Mouse (Mus musculus) megakaryocyte, embryonic 14.5 days (primary cell): ENCODE results near the gene Sik3. TPM values are rescaled to one million over a fixed set of nuclear protein-coding genes. Genes with fewer than 3 reads are reported as not detected.

Experiments used
- H3K27me3 ChIP-seq: replicated peaks from 2 replicates; pipeline ENCODE3; 2012; ENCODE audit warnings: inconsistent platforms
- H3K36me3 ChIP-seq: replicated peaks from 2 replicates; pipeline ENCODE3; 2012; ENCODE audit warnings: low read length, inconsistent platforms, mixed read lengths
- H3K4me1 ChIP-seq: 2 replicates; pipeline ENCODE4 v1.6.1; 2012; ENCODE audit warnings: inconsistent platforms
- H3K4me3 ChIP-seq: replicated peaks from 2 replicates; pipeline ENCODE3; 2012; ENCODE audit warnings: moderate library complexity, mild to moderate bottlenecking, inconsistent platforms
- H3K9me3 ChIP-seq: 2 replicates; pipeline ENCODE4 v1.6.1; 2012; ENCODE audit warnings: inconsistent platforms
- FLI1 ChIP-seq: IDR thresholded peaks from 2 replicates; pipeline ENCODE4 v1.6.1; 2012; ENCODE audit warnings: low read length, inconsistent platforms, mixed read lengths
- GATA1 ChIP-seq: IDR thresholded peaks from 3 replicates; pipeline ENCODE4 v1.6.1; 2012; ENCODE audit warnings: mixed read lengths, low read length, inconsistent platforms, borderline replicate concordance
- polyA plus RNA-seq: library from polyadenylated mRNA; stranded (reverse); fragments of >175 nt; gene quantifications from 2 replicates; pipeline ENCODE4 v1.2.3, GENCODE M21; 2012; ENCODE audit warnings: low replicate concordance; ENCODE audit not compliant: insufficient read depth

Gene Sik3
- polyA plus RNA-seq, 1 experiment: 17.3 TPM

DNA sequence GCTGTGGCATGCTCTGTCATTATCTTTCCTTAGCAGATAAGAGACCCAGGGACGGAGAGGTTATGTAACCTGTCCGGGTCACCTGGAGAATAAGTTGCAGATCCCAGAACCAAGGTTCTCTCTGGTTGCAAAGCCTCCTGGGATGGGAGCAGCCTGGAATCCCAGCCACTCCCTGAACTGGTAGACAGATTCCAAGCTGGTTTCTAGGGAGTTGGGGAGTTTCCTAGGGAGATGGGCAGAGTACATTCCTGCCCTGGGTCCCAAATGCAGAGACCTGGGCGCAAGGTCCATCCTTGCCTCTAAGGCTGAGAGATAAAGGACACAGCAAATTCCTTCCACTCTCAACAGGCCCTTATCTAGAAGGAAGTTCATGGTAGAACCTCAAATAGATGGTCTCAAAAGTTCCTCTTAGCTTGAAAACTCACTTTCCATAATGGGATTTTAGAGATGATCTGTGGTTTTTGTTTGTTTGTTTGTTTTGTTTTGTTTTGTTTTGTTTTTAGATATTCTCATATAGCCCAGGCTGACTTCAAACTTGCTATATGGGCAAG lies 214.5 kb downstream of the Sik3 start:
- H3K36me3 ChIP-seq: peaks cover 35% of the 10 kb centered on the region
- H3K27me3 ChIP-seq: peaks cover 36% of the 10 kb centered on the region
- peaks cover 64% of the 10 kb centered on the region for H3K4me1 ChIP-seq
- H3K9me3 ChIP-seq: no peaks in the 10 kb centered on the region
- H3K4me3 ChIP-seq: no peak overlapping the region
- no peak for TF ChIP-seq GATA1
- no peak for TF ChIP-seq FLI1

GRCm38 (mm10) chr9:46228491-46228890 lies 215.9 kb downstream of the Sik3 start, which contains the start of gene Apoa1:
Apoa1 (plus strand) TSS chr9:46228580.
- TF ChIP-seq GATA1 (no peak), FLI1 (no peak)
- H3K9me3 ChIP-seq: no peaks in the 10 kb centered on the region
- no peak within 1 kb of the TSS for H3K4me3 ChIP-seq
- H3K27me3 ChIP-seq: peaks cover 48% of the 10 kb centered on the region
- H3K36me3 ChIP-seq: peaks cover 21% of the 10 kb centered on the region
- peaks cover 68% of the 10 kb centered on the region for H3K4me1 ChIP-seq

- Histone ChIP-seq H3K9me3 (no peaks in the 10 kb centered on the region), H3K4me3 (peak overlapping the region; percentile 90), H3K27me3 (peaks cover 60% of the 10 kb centered on the region), H3K4me1 (peaks cover 61% of the 10 kb centered on the region), H3K36me3 (peaks cover 8% of the 10 kb centered on the region)
- TF ChIP-seq GATA1: no peak
- no peak for TF ChIP-seq FLI1
Observed at GRCm38 (mm10) chr9:46229573-46230449, 217.2 kb downstream of the Sik3 start.

- Histone ChIP-seq H3K4me1 (peaks cover 54% of the 10 kb centered on the region), H3K4me3 (peak overlapping the region; percentile 90)
Observed at GRCm38 (mm10) chr9:46230450-46230975, 217.9 kb downstream of the Sik3 start.

DNA sequence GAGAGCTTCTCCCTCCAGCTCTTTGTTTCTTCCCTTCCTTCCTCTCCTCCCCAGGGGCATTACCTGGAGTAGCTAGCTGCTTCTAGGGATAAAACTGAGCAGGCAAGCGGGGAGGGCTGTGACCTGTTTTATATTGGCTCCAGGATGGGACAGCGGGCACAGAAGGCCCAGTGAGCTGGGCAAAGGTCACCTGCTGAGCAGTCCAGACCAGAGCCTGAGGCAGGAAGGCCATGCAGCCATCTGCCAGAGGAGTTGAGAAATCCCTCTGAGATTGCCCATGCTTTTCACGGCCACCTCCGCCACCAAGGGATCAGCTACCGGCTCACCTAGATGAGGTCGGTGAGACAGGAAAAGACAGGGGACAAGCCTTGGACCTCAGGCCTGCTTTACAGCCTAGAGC lies 222.6 kb downstream of the Sik3 start:
- Histone ChIP-seq H3K9me3 (no peaks in the 10 kb centered on the region), H3K4me1 (peaks cover 16% of the 10 kb centered on the region), H3K4me3 (no peak overlapping the region)

More at GRCm38 (mm10) chr9:46230450-46230975, 217.9 kb downstream of the Sik3 start:
- Histone ChIP-seq H3K27me3 (peaks cover 67% of the 10 kb centered on the region), H3K36me3 (peaks cover under 1% of the 10 kb centered on the region), H3K9me3 (no peaks in the 10 kb centered on the region)
- TF ChIP-seq FLI1: no peak
- TF ChIP-seq GATA1: no peak

DNA sequence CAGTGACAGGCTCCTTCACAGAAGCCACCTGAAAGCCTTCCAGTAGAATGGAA lies 222.8 kb downstream of the Sik3 start, which contains the start of gene Apoc3:
Gene Apoc3 (minus strand): TSS at position 41 of the 53 bp plus-strand sequence.
- no peak within 1 kb of the TSS for H3K4me3 ChIP-seq
- no peaks in the 10 kb centered on the region for H3K9me3 ChIP-seq
- peaks cover 84% of the 10 kb centered on the region for H3K27me3 ChIP-seq
- H3K4me1 ChIP-seq: peaks cover 16% of the 10 kb centered on the region
- H3K36me3 ChIP-seq: no peaks in the 10 kb centered on the region
- TF ChIP-seq FLI1: no peak
- no peak for TF ChIP-seq GATA1

More for the DNA sequence above, 222.6 kb downstream of the Sik3 start:
- TF ChIP-seq GATA1: no peak
- no peak for TF ChIP-seq FLI1
- H3K27me3 ChIP-seq: peaks cover 85% of the 10 kb centered on the region
- no peaks in the 10 kb centered on the region for H3K36me3 ChIP-seq

DNA sequence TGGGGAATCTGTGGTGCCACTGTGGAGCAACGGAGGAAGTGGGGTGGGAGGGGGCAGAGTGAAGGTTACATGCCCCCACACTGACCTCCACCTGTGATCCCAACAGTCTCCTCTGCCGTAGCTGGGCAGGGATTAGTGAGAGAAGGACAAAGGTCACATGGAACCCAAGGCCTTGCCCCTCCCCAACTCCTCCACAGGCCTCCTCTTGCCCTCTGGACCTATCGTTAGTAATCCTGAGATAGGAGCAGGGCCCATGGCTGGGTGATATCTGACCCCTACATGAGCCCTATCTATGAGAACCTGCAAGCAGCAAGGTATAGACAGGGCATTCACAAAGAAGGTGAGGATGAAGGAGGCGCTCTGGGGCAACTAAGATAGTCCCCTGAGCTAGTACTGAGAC lies 223.0 kb downstream of the Sik3 start:
- Histone ChIP-seq H3K36me3 (no peaks in the 10 kb centered on the region), H3K4me1 (peaks cover 15% of the 10 kb centered on the region), H3K9me3 (no peaks in the 10 kb centered on the region), H3K27me3 (peaks cover 84% of the 10 kb centered on the region), H3K4me3 (no peak overlapping the region)
- TF ChIP-seq FLI1 (no peak), GATA1 (no peak)

- Histone ChIP-seq H3K9me3 (no peaks in the 10 kb centered on the region), H3K4me1 (peaks cover 10% of the 10 kb centered on the region), H3K4me3 (no peak overlapping the region), H3K36me3 (no peaks in the 10 kb centered on the region), H3K27me3 (peaks cover 88% of the 10 kb centered on the region)
- no peak for TF ChIP-seq GATA1
- TF ChIP-seq FLI1: no peak
Observed at GRCm38 (mm10) chr9:46238850-46239249, 226.2 kb downstream of the Sik3 start.

DNA sequence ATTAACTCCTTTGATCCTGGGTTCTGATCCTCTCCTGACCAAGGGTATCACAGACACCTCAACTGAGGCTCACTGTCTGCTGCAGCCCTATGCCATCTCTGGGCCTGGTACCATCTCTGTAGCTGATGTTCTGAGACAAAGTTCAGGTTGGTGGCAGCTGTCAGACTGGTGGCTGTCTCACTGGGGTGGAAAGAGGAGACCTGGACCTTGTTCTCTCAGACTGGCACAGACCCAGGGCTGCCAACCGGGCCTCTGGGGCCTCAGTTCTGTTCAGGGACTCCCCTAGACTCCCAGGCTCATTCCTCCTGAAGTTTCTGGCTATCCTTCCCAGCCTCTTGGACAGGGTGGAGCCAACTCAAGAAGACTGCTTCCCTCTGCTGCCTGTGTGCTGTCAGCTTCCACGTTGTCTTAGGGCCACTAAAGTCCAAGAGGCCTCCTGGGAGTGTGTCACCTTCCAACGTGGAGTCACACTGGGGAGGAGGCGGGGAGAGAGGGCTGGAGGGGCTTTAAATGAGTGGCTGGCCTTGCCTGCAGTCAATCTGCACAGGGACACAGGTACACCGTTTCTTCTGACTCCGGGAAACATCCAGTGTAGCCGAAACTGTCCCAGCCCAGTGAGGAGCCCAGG lies 228.0 kb downstream of the Sik3 start, which contains the start of gene Apoa4:
Gene Apoa4 (plus strand): TSS at position 171 of the 628 bp plus-strand sequence.
- Histone ChIP-seq H3K4me1 (peaks cover 10% of the 10 kb centered on the region), H3K4me3 (no peak within 1 kb of the TSS), H3K36me3 (no peaks in the 10 kb centered on the region), H3K27me3 (peaks cover 83% of the 10 kb centered on the region), H3K9me3 (no peaks in the 10 kb centered on the region)
- no peak for TF ChIP-seq GATA1
- no peak for TF ChIP-seq FLI1

- TF ChIP-seq GATA1 (no peak), FLI1 (no peak)
- Histone ChIP-seq H3K4me1 (peaks cover 14% of the 10 kb centered on the region), H3K4me3 (no peak overlapping the region), H3K9me3 (no peaks in the 10 kb centered on the region), H3K27me3 (peaks cover 75% of the 10 kb centered on the region), H3K36me3 (no peaks in the 10 kb centered on the region)
Observed at GRCm38 (mm10) chr9:46241818-46242217, 229.2 kb downstream of the Sik3 start.
